Mouse (Mus musculus): Measurements from ENCODE around the gene Znhit3.

- TF ChIP-seq POLR2A (IDR thresholded peaks at IDR 0.05; ENCODE audit: borderline replicate concordance, extremely low read depth, insufficient read depth, insufficient read length, poor library complexity, severe bottlenecking) (no peak), CTCF (IDR thresholded peaks at IDR 0.05; ENCODE audit: borderline replicate concordance, extremely low read depth, insufficient read depth, insufficient read length) (no peak)
Measured at GRCm38 (mm10) chr11:84948526-84948925, 32.4 kb upstream of the Znhit3 start.

Measured in brain, embryonic 14.5 days (tissue).